8 mouse cellular contexts compared by ENCODE assay signal in the genomic region with DNA sequence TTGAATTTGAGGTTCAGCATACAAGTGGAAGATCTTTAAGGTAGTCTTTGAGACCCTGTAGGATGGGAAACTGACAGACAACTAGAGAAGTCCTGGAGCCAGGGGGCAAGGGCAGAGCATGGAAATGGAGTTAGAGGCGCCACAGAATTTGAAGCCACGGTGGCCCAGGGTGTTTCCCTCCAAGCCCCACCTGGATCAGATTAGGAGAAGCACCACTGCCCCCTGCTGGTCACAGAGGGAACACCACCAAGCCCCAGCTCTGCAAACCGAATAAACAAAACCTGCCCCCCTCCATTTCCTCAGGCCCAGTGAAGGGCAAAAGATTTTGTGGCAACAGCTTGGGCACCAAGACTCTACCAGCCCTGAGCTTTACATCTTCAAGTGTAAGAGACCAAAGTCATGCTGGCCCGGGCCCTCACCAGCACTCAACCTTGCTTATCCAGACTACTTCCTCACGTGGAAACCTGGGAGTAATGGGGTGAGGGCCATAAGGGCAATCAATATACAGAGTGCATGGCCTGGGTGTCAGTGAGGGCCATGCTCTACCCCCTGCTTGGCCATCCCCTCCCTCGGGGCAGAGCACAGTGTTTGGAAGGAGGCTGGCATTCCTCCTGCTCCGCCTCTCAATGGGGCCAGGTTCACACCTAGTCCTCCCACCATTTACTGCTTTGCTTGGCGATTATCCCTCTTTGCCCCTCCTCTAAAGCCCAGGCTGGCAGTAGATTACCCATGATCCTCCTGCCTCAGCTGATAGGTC. TPM values are rescaled to one million over a fixed set of nuclear protein-coding genes. Genes with fewer than 3 reads are reported as not detected.
DNase-seq lines count a peak whose midpoint lies in the region; ATAC-seq lines count a peak whose summit lies in the region.

No protein-coding gene starts in this region.

- H3K4me3 ChIP-seq in intestine, embryonic 14.5 days (ENCODE audit: low read depth, low read length) = no peak overlapping the region
- no peak overlapping the region for H3K4me3 ChIP-seq in limb, embryonic 15.5 days
- H3K4me3 ChIP-seq in midbrain, embryonic 15.5 days = no peak overlapping the region
- H3K4me3 ChIP-seq in stomach, embryonic 16.5 days (replicated peaks; ENCODE audit: low read length) = no peak overlapping the region; the same call in 1 of the 2 replicates

- peak overlapping the region; percentile 47; the same call in 1 of the 2 replicates for H3K4me2 ChIP-seq in intestine, embryonic 14.5 days (ENCODE audit: low read length)
- H3K4me2 ChIP-seq in limb, embryonic 15.5 days = 0 out of 2 replicates have a peak overlapping the region, but pooled peaks have one; percentile 35
- H3K4me2 ChIP-seq in midbrain, embryonic 15.5 days = peak overlapping the region; percentile 43; the same call in 1 of the 2 replicates
- peak overlapping the region; percentile 46 for H3K4me2 ChIP-seq in stomach, embryonic 16.5 days (ENCODE audit: low read depth, low read length)

- H3K4me1 ChIP-seq in intestine, embryonic 14.5 days (replicated peaks; ENCODE audit: control insufficient read depth, insufficient read depth, low read length) = peaks cover 13% of the 10 kb centered on the region; the same call in 1 of the 2 replicates
- peaks cover 31% of the 10 kb centered on the region for H3K4me1 ChIP-seq in limb, embryonic 15.5 days
- H3K4me1 ChIP-seq in midbrain, embryonic 15.5 days = peaks cover 54% of the 10 kb centered on the region
- H3K4me1 ChIP-seq in stomach, embryonic 16.5 days (ENCODE audit: control insufficient read depth, insufficient read depth, low read length) = peaks cover 17% of the 10 kb centered on the region

- H3K27ac ChIP-seq in intestine, embryonic 14.5 days (ENCODE audit: low read depth) = no peak overlapping the region
- H3K27ac ChIP-seq in limb, embryonic 15.5 days = no peak overlapping the region
- H3K27ac ChIP-seq in midbrain, embryonic 15.5 days = peak overlapping the region; percentile 84
- no peak overlapping the region for H3K27ac ChIP-seq in stomach, embryonic 16.5 days (ENCODE audit: low read length)

- peak; percentile 32; the same call in 1 of the 2 replicates for ATAC-seq in frontal cortex, adult (ENCODE audit: low TSS enrichment)
- ATAC-seq in intestine, embryonic 14.5 days (replicated peaks; ENCODE audit: low FRiP score, low TSS enrichment, low read depth) = peak; percentile 38
- peak; percentile 25; the same call in 1 of the 2 replicates for ATAC-seq in limb, embryonic 15.5 days (ENCODE audit: insufficient number of reproducible peaks, low FRiP score, low TSS enrichment, low read depth)
- ATAC-seq in midbrain, embryonic 15.5 days (replicated peaks) = peak; percentile 37
- ATAC-seq in stomach, embryonic 16.5 days (ENCODE audit: insufficient read depth, low FRiP score) = 0 out of 2 replicates have a peak, but pooled peaks have one; percentile 23

- no peak overlapping the region for H3K9ac ChIP-seq in intestine, embryonic 14.5 days (ENCODE audit: low read length)
- no peak overlapping the region for H3K9ac ChIP-seq in limb, embryonic 15.5 days
- peak overlapping the region; percentile 18; the same call in 1 of the 2 replicates for H3K9ac ChIP-seq in midbrain, embryonic 15.5 days
- H3K9ac ChIP-seq in stomach, embryonic 16.5 days (ENCODE audit: low read length) = 0 out of 2 replicates have a peak overlapping the region, but pooled peaks have one; percentile 61

- no peaks in the 10 kb centered on the region for H3K27me3 ChIP-seq in intestine, embryonic 14.5 days (replicated peaks; ENCODE audit: control insufficient read depth, insufficient read depth, low read length)
- no peaks in the 10 kb centered on the region for H3K27me3 ChIP-seq in limb, embryonic 15.5 days
- H3K27me3 ChIP-seq in midbrain, embryonic 15.5 days (replicated peaks) = no peaks in the 10 kb centered on the region
- H3K27me3 ChIP-seq in stomach, embryonic 16.5 days (ENCODE audit: control insufficient read depth, insufficient read depth, low read length) = no peaks in the 10 kb centered on the region

- no peaks in the 10 kb centered on the region for H3K36me3 ChIP-seq in intestine, embryonic 14.5 days (ENCODE audit: control insufficient read depth, insufficient read depth, low read length)
- no peaks in the 10 kb centered on the region; the same call in 1 of the 2 replicates for H3K36me3 ChIP-seq in limb, embryonic 15.5 days
- H3K36me3 ChIP-seq in midbrain, embryonic 15.5 days (replicated peaks) = no peaks in the 10 kb centered on the region; the same call in 1 of the 2 replicates
- no peaks in the 10 kb centered on the region for H3K36me3 ChIP-seq in stomach, embryonic 16.5 days (ENCODE audit: control insufficient read depth, insufficient read depth, low read length)

- WGBS in intestine, embryonic 14.5 days = 13% methylated on average over 8 of the region's 8 CpGs
- 20% methylated on average over 8 of the region's 8 CpGs for WGBS in limb, embryonic 15.5 days
- 18% methylated on average over 8 of the region's 8 CpGs for WGBS in midbrain, embryonic 15.5 days
- WGBS in stomach, embryonic 16.5 days = 18% methylated on average over 8 of the region's 8 CpGs

- H3K9me3 ChIP-seq in intestine, embryonic 14.5 days (ENCODE audit: control insufficient read depth, low read length) = no peaks in the 10 kb centered on the region
- no peaks in the 10 kb centered on the region for H3K9me3 ChIP-seq in limb, embryonic 15.5 days
- no peaks in the 10 kb centered on the region for H3K9me3 ChIP-seq in midbrain, embryonic 15.5 days
- H3K9me3 ChIP-seq in stomach, embryonic 16.5 days (replicated peaks; ENCODE audit: control insufficient read depth, low read length) = no peaks in the 10 kb centered on the region

- DNase-seq in urinary bladder, postnatal 25 days (ENCODE audit: low spot score) = peak; percentile 67
- DNase-seq in urinary bladder, adult 2 months (ENCODE audit: low spot score) = no peak
- DNase-seq in cerebellum, adult 9-10 months = peak; percentile 89
- peak; percentile 94 for DNase-seq in intestine, embryonic 14.5 days (ENCODE audit: low spot score)

RNA-seq across cellular contexts. Expression of a gene that starts 12.7 kb away (rescaled TPM):
- polyA plus RNA-seq in urinary bladder, adult 2 months (2012; rRNA removed) = 0.66 and 2.0 TPM in 2 replicates
- 5.0 and 5.4 TPM in 2 replicates for polyA plus RNA-seq in intestine, embryonic 14.5 days (2014; fragmentation: Nextera tagmentation; extraction: Ambion mirVana)
- polyA plus RNA-seq in limb, embryonic 15.5 days (2015; fragmentation: Nextera tagmentation; extraction: Ambion mirVana) = 4.0 and 4.8 TPM in 2 replicates
- 33.7 and 37.5 TPM in 2 replicates for polyA plus RNA-seq in midbrain, embryonic 15.5 days (2015; fragmentation: Nextera tagmentation; extraction: Ambion mirVana)
- 3.1 and 3.6 TPM in 2 replicates for polyA plus RNA-seq in stomach, embryonic 16.5 days (2015; fragmentation: Nextera tagmentation; extraction: Ambion mirVana)

RNA-seq across cellular contexts. Expression of a gene that starts 15.2 kb away (rescaled TPM):
- 6.6 and 11.6 TPM in 2 replicates for polyA plus RNA-seq in urinary bladder, adult 2 months (2012; rRNA removed)
- polyA plus RNA-seq in intestine, embryonic 14.5 days (2014; fragmentation: Nextera tagmentation; extraction: Ambion mirVana) = 20.8 and 24.0 TPM in 2 replicates
- polyA plus RNA-seq in limb, embryonic 15.5 days (2015; fragmentation: Nextera tagmentation; extraction: Ambion mirVana) = 20.2 and 21.3 TPM in 2 replicates
- 38.8 and 39.5 TPM in 2 replicates for polyA plus RNA-seq in midbrain, embryonic 15.5 days (2015; fragmentation: Nextera tagmentation; extraction: Ambion mirVana)
- polyA plus RNA-seq in stomach, embryonic 16.5 days (2015; fragmentation: Nextera tagmentation; extraction: Ambion mirVana) = 19.9 and 22.5 TPM in 2 replicates

RNA-seq across cellular contexts. Expression of a gene that starts 27.0 kb away (rescaled TPM):
- 22.5 and 26.6 TPM in 2 replicates for polyA plus RNA-seq in urinary bladder, adult 2 months (2012; rRNA removed)
- polyA plus RNA-seq in intestine, embryonic 14.5 days (2014; fragmentation: Nextera tagmentation; extraction: Ambion mirVana) = 44.7 and 49.8 TPM in 2 replicates
- 24.9 and 25.2 TPM in 2 replicates for polyA plus RNA-seq in limb, embryonic 15.5 days (2015; fragmentation: Nextera tagmentation; extraction: Ambion mirVana)
- polyA plus RNA-seq in midbrain, embryonic 15.5 days (2015; fragmentation: Nextera tagmentation; extraction: Ambion mirVana) = 7.5 and 9.2 TPM in 2 replicates
- polyA plus RNA-seq in stomach, embryonic 16.5 days (2015; fragmentation: Nextera tagmentation; extraction: Ambion mirVana) = 46.2 and 54.8 TPM in 2 replicates

RNA-seq across cellular contexts. Expression of a gene that starts 37.3 kb away (rescaled TPM):
- polyA plus RNA-seq in urinary bladder, adult 2 months (2012; rRNA removed) = 2.4 and 2.8 TPM in 2 replicates
- 1.7 and 2.0 TPM in 2 replicates for polyA plus RNA-seq in intestine, embryonic 14.5 days (2014; fragmentation: Nextera tagmentation; extraction: Ambion mirVana)
- 1.5 and 2.1 TPM in 2 replicates for polyA plus RNA-seq in limb, embryonic 15.5 days (2015; fragmentation: Nextera tagmentation; extraction: Ambion mirVana)
- polyA plus RNA-seq in midbrain, embryonic 15.5 days (2015; fragmentation: Nextera tagmentation; extraction: Ambion mirVana) = 39.7 and 42.5 TPM in 2 replicates
- polyA plus RNA-seq in stomach, embryonic 16.5 days (2015; fragmentation: Nextera tagmentation; extraction: Ambion mirVana) = 1.1 and 1.2 TPM in 2 replicates

Comparison
In these comparisons a context has a peak if more than half of its experiments do, and no peak if none do; other contexts are left out.
1. H3K9ac ChIP-seq: peak in midbrain, embryonic 15.5 days (single experiment) and stomach, embryonic 16.5 days (single experiment); none in intestine, embryonic 14.5 days (single experiment) and limb, embryonic 15.5 days (single experiment).
2. Peak in every context shown above with its lines, with median percentiles within 50 percentile points of each other: ATAC-seq and H3K4me2 ChIP-seq.